Mouse (Mus musculus) liver, embryonic 14.5 days (tissue): ENCODE measurements around the gene Pkd2. TPM values are rescaled to one million over a fixed set of nuclear protein-coding genes. Genes with fewer than 3 reads are reported as not detected.
A peak's percentile ranks its signal among the peaks of the same experiment; 100 is the strongest.

Source experiments
- ATAC-seq: fragments of 200-750 bp; cut with Nextera tagmentation; 2 replicates; pipeline ENCODE4 v1.8.0; 2017; ENCODE audit warnings: moderate number of reproducible peaks, mild to moderate bottlenecking, moderate library complexity; ENCODE audit not compliant: insufficient read depth
- DNase-seq, 3 experiments: peaks; one replicate each; pipeline ENCODE4 v3.0.0-alpha.2; 2012 to 2013; ENCODE audit warnings: low read depth in 3 of 3, low spot score in 3 of 3
- H3K27ac ChIP-seq: fragments of 300-500 bp; sonication (generic); 2 replicates; pipeline ENCODE4 v1.5.1; 2014; ENCODE audit warnings: moderate library complexity, mild to moderate bottlenecking, control low read depth, inconsistent platforms
- H3K27me3 ChIP-seq: fragments of 300-500 bp; sonication (generic); 2 replicates; pipeline ENCODE4 v1.6.1; 2014; ENCODE audit warnings: mild to moderate bottlenecking, low read length, moderate library complexity; ENCODE audit not compliant: control insufficient read depth, insufficient read depth
- H3K36me3 ChIP-seq: fragments of 300-500 bp; sonication (generic); replicated peaks from 2 replicates; pipeline ENCODE4 v1.6.1; 2014; ENCODE audit warnings: low read depth; ENCODE audit not compliant: control insufficient read depth, insufficient read depth
- H3K4me1 ChIP-seq, 2 experiments: fragments of 200-500 bp in 1 of 2; fragments of 300-500 bp in 1 of 2; sonication (generic) in 1 of 2; replicated peaks; 2 replicates each; pipeline ENCODE4 v1.6.1; 2012 to 2014; ENCODE audit warnings: antibody characterized with exemption in 1 of 2, inconsistent platforms in 1 of 2, low read length in 1 of 2; ENCODE audit not compliant: control insufficient read depth in 2 of 2, insufficient read depth in 2 of 2
- H3K4me2 ChIP-seq: fragments of 300-500 bp; sonication (generic); 2 replicates; pipeline ENCODE4 v1.6.1; 2014; ENCODE audit warnings: low read depth, mild to moderate bottlenecking, control low read depth, moderate library complexity
- H3K4me3 ChIP-seq, 2 experiments: fragments of 200-500 bp in 1 of 2; fragments of 300-500 bp in 1 of 2; sonication (generic) in 1 of 2; 2 replicates each; pipeline ENCODE4 v1.5.1; 2012 to 2014; ENCODE audit warnings: low read depth in 2 of 2, low read length in 2 of 2, mild to moderate bottlenecking in 2 of 2, control low read depth in 1 of 2, inconsistent platforms in 1 of 2, moderate library complexity in 1 of 2; ENCODE audit not compliant: insufficient read depth in 1 of 2
- H3K9ac ChIP-seq: fragments of 300-500 bp; sonication (generic); replicated peaks from 2 replicates; pipeline ENCODE4 v1.6.1; 2014; ENCODE audit warnings: mild to moderate bottlenecking, control low read depth, moderate library complexity
- H3K9me3 ChIP-seq: fragments of 300-500 bp; sonication (generic); 2 replicates; pipeline ENCODE4 v1.6.1; 2016; ENCODE audit warnings: low read length, mixed read lengths; ENCODE audit not compliant: control insufficient read depth
- CTCF ChIP-seq: IDR thresholded peaks from 2 replicates; pipeline ENCODE4 v1.5.1; 2016; ENCODE audit warnings: antibody characterized with exemption, low read depth, control low read depth
- EP300 ChIP-seq: IDR thresholded peaks from 2 replicates; pipeline ENCODE4 v1.6.1; 2016; ENCODE audit warnings: antibody characterized with exemption, low read depth
- WGBS: fragments of 180-500 bp; shearing (Covaris S2); extraction: QIAGEN DNeasy Blood & Tissue Kit; methylation state at CpG from one replicate; pipeline ENCODE4 v1.1.7; 2014; ENCODE audit not compliant: insufficient replicate concordance; 5-methylcytosine and 5-hydroxymethylcytosine counted together
- polyA plus RNA-seq, 2 experiments: library from polyadenylated mRNA; depleted of rRNA in 1 of 2; stranded (reverse) in 1 of 2; unstranded in 1 of 2; fragments of >200 nt; fragmentation: Nextera tagmentation in 1 of 2; extraction: Ambion mirVana in 1 of 2; gene quantifications; 2 replicates each; pipeline versions ENCODE4 v1.2.1 to v1.2.3; 2012 to 2014

Gene Pkd2
- polyA plus RNA-seq, 2 experiments, result 0.90 to 2.4 TPM

GRCm38 (mm10) chr5:104449491-104449890 is 9.8 kb upstream of the Pkd2 start:
- Histone ChIP-seq H3K27me3 (no peaks in the 10 kb centered on the region), H3K36me3 (no peaks in the 10 kb centered on the region), H3K9me3 (no peaks in the 10 kb centered on the region), H3K4me3 (no peak overlapping the region), H3K27ac (no peak overlapping the region), H3K4me2 (no peak overlapping the region), H3K9ac (no peak overlapping the region), H3K4me1 (no peaks in the 10 kb centered on the region)
- no peak for ATAC-seq
- no peak for DNase-seq
- no peak for TF ChIP-seq CTCF
- no peak for TF ChIP-seq EP300
- 35% methylated on average over 3 of the region's 3 CpGs for WGBS

- Histone ChIP-seq H3K27ac (no peak overlapping the region), H3K27me3 (no peaks in the 10 kb centered on the region), H3K4me2 (no peak overlapping the region), H3K9ac (no peak overlapping the region), H3K4me3 (no peak overlapping the region), H3K36me3 (no peaks in the 10 kb centered on the region), H3K4me1 (no peaks in the 10 kb centered on the region), H3K9me3 (no peaks in the 10 kb centered on the region)
- DNase-seq (no peak), ATAC-seq (no peak)
- 43% methylated on average over 1 of the region's 1 CpGs for WGBS
- TF ChIP-seq EP300 (no peak), CTCF (no peak)
Observed at GRCm38 (mm10) chr5:104453075-104453474, 6.2 kb upstream of the Pkd2 start.

- no peak overlapping the region for H3K4me3 ChIP-seq
- H3K27me3 ChIP-seq, result peaks cover 10% of the 10 kb centered on the region
- no peak overlapping the region for H3K4me2 ChIP-seq
- ATAC-seq, result no peak
- H3K4me1 ChIP-seq, result no peaks in the 10 kb centered on the region
- no peak overlapping the region for H3K27ac ChIP-seq
- 68% methylated on average over 6 of the region's 6 CpGs for WGBS
- DNase-seq, result no peak
- TF ChIP-seq CTCF (no peak), EP300 (no peak)
- no peak overlapping the region for H3K9ac ChIP-seq
- no peaks in the 10 kb centered on the region for H3K9me3 ChIP-seq
- H3K36me3 ChIP-seq, result no peaks in the 10 kb centered on the region
Observed at GRCm38 (mm10) chr5:104454564-104454963, 4.7 kb upstream of the Pkd2 start.

GRCm38 (mm10) chr5:104459706-104460455 is 631 bp downstream of the Pkd2 start:
- H3K4me1 ChIP-seq, result no peaks in the 10 kb centered on the region
- H3K9me3 ChIP-seq, result no peaks in the 10 kb centered on the region
- peak overlapping the region; percentile 56 to 59 for H3K4me3 ChIP-seq
- under 1% methylated on average over 67 of the region's 82 CpGs for WGBS
- H3K27me3 ChIP-seq, result peaks cover 19% of the 10 kb centered on the region
- no peak for TF ChIP-seq EP300
- TF ChIP-seq CTCF, result no peak
- peak overlapping the region; percentile 58 for H3K4me2 ChIP-seq
- H3K36me3 ChIP-seq, result no peaks in the 10 kb centered on the region
- ATAC-seq, result peak; percentile 52; the same call in 1 of the 2 replicates
- H3K27ac ChIP-seq, result no peak overlapping the region
- peak overlapping the region; percentile 37; the same call in 1 of the 2 replicates for H3K9ac ChIP-seq
- no peak for DNase-seq

- Histone ChIP-seq H3K36me3 (no peaks in the 10 kb centered on the region), H3K9ac (no peak overlapping the region), H3K27me3 (peaks cover 19% of the 10 kb centered on the region), H3K4me2 (peak overlapping the region; percentile 58), H3K4me3 (peak overlapping the region; percentile 56 to 59; a peak in 2 of 4 replicates), H3K27ac (no peak overlapping the region), H3K9me3 (no peaks in the 10 kb centered on the region), H3K4me1 (no peaks in the 10 kb centered on the region)
- no peak for TF ChIP-seq CTCF
- TF ChIP-seq EP300, result no peak
- no peak for ATAC-seq
- DNase-seq, result no peak
- WGBS, result 32% methylated on average over 3 of the region's 3 CpGs
Observed at GRCm38 (mm10) chr5:104460456-104460838, 1.2 kb downstream of the Pkd2 start.
